Mouse (Mus musculus): ENCODE data around the gene Echdc1. TPM values are rescaled to one million over a fixed set of nuclear protein-coding genes. Genes with fewer than 3 reads are reported as not detected.

Echdc1 gene
- polyA plus RNA-seq (2012; rRNA removed): 15.3 and 24.4 TPM in 2 replicates

DNA sequence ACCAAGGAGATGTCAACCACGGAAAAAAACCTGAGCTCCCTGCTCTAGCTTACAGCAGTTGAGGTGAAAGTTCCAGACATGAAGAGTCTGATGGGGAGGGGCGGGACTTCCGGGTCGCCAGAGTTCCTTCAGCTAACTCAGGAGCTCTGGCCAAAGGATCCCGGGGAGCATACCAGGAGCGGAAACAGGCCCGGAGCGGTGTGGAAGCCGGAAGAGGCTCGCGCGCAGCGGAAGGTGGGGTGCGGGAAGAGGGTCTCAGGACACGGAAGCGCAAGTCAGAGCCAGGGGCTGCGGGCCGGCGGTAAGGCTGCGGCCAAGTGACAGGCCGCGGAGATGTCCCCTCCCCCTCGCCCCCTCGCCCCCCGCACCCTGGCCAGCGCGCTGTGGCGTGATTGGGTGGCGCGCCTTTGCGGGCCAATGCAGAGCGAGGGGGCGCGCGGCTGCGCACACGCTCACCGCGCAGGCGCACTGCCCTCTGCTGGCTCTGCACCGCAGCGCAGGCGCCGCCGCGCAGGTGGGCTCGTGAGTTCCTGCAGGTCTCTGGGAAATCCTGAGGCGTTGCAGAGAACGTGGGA is at the start of gene Echdc1:
TSS of gene Echdc1 (plus strand) at position 103 of the 575 bp plus-strand sequence.
- peak within 1 kb of the TSS; percentile 91 for H3K27ac ChIP-seq (ENCODE audit: insufficient read depth, low read depth, low read length)
- no peaks in the 10 kb centered on the region for H3K36me3 ChIP-seq (ENCODE audit: control insufficient read depth, insufficient read depth, low read length)
- WGBS: under 1% methylated on average over 49 of the region's 49 CpGs
- peak within 1 kb of the TSS; percentile 88 for H3K4me3 ChIP-seq (ENCODE audit: insufficient read depth, low read depth, low read length)
- H3K4me1 ChIP-seq (ENCODE audit: control insufficient read depth, insufficient read depth, low read length): 0 out of 2 replicates have a peak, but pooled peaks cover 2% of the 10 kb centered on the region
- DNase-seq: peak; percentile 94
- TF ChIP-seq POLR2A (IDR thresholded peaks at IDR 0.05; ENCODE audit: low read depth, low read length): no peak
- peak; percentile 84 for TF ChIP-seq CTCF (conservative IDR thresholded peaks at IDR 0.05; ENCODE audit: insufficient read depth, insufficient read length, low read depth, low read length)
- no peaks in the 10 kb centered on the region for H3K27me3 ChIP-seq (replicated peaks; ENCODE audit: control insufficient read depth, insufficient read depth, low read length)

DNA sequence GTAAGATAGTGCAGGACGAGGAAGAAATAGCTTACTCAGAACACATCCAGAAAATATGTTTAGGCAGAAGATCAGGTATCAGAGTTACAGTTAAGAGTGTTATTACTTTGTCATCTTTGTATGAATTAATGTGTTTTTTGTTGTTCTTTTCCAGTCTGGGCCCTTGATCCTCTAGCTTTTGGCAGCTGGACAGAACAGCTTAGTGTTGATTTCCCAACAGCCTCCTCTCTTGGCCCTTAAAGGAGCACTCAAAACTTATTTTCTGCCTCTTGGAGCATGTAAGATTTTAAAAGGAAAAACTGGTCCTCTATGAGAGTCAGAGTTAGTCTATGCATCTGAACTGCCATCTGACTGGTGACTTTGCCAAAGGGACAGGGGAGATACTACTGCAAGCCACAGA is 31.2 kb upstream of the Echdc1 start:
- WGBS: 56% methylated on average over 1 of the region's 1 CpGs
- Histone ChIP-seq H3K4me1 (ENCODE audit: control insufficient read depth, insufficient read depth, low read length) (no peaks in the 10 kb centered on the region), H3K27ac (ENCODE audit: insufficient read depth, low read depth, low read length) (no peak overlapping the region), H3K36me3 (ENCODE audit: control insufficient read depth, insufficient read depth, low read length) (no peaks in the 10 kb centered on the region), H3K4me3 (ENCODE audit: insufficient read depth, low read depth, low read length) (no peak overlapping the region), H3K27me3 (replicated peaks; ENCODE audit: control insufficient read depth, insufficient read depth, low read length) (no peaks in the 10 kb centered on the region)
- DNase-seq: peak; percentile 7
- TF ChIP-seq POLR2A (IDR thresholded peaks at IDR 0.05; ENCODE audit: low read depth, low read length) (no peak), CTCF (conservative IDR thresholded peaks at IDR 0.05; ENCODE audit: insufficient read depth, insufficient read length, low read depth, low read length) (no peak)

- Histone ChIP-seq H3K27me3 (replicated peaks; ENCODE audit: control insufficient read depth, insufficient read depth, low read length) (no peaks in the 10 kb centered on the region), H3K4me1 (ENCODE audit: control insufficient read depth, insufficient read depth, low read length) (no peaks in the 10 kb centered on the region), H3K4me3 (ENCODE audit: insufficient read depth, low read depth, low read length) (no peak overlapping the region), H3K27ac (ENCODE audit: insufficient read depth, low read depth, low read length) (no peak overlapping the region), H3K36me3 (ENCODE audit: control insufficient read depth, insufficient read depth, low read length) (no peaks in the 10 kb centered on the region)
- TF ChIP-seq POLR2A (IDR thresholded peaks at IDR 0.05; ENCODE audit: low read depth, low read length): no peak
- TF ChIP-seq CTCF (conservative IDR thresholded peaks at IDR 0.05; ENCODE audit: insufficient read depth, insufficient read length, low read depth, low read length): no peak
- no peak for DNase-seq
- WGBS: 81% methylated on average over 1 of the region's 1 CpGs
Measured at GRCm38 (mm10) chr10:29285757-29286156, 27.2 kb upstream of the Echdc1 start.

DNA sequence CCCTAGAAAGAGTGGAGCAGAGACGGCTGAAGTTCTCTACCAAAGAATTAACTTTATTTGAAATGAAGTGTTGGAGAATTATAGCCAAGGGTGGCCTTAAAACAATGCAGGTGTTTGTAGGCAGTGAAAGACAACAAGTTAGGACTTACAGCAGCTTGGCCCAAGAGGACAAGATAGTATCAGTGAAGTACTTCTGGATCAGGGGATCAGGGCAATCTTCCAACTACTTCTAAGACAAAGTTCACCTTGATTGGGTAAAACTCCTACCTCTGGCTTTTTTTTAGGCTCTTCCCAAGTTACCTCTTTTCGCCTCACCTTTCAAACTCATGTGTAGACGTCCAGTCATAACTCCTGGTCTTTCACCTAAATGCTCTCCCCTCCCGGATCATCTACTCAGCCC is 10.7 kb upstream of the Echdc1 start:
- DNase-seq: peak; percentile 46
- Histone ChIP-seq H3K36me3 (ENCODE audit: control insufficient read depth, insufficient read depth, low read length) (no peaks in the 10 kb centered on the region), H3K27ac (ENCODE audit: insufficient read depth, low read depth, low read length) (no peak overlapping the region), H3K4me3 (ENCODE audit: insufficient read depth, low read depth, low read length) (no peak overlapping the region), H3K27me3 (replicated peaks; ENCODE audit: control insufficient read depth, insufficient read depth, low read length) (no peaks in the 10 kb centered on the region), H3K4me1 (ENCODE audit: control insufficient read depth, insufficient read depth, low read length) (peaks cover 7% of the 10 kb centered on the region; the same call in 1 of the 2 replicates)
- TF ChIP-seq POLR2A (IDR thresholded peaks at IDR 0.05; ENCODE audit: low read depth, low read length) (no peak), CTCF (conservative IDR thresholded peaks at IDR 0.05; ENCODE audit: insufficient read depth, insufficient read length, low read depth, low read length) (no peak)
- WGBS: 75% methylated on average over 4 of the region's 4 CpGs

DNA sequence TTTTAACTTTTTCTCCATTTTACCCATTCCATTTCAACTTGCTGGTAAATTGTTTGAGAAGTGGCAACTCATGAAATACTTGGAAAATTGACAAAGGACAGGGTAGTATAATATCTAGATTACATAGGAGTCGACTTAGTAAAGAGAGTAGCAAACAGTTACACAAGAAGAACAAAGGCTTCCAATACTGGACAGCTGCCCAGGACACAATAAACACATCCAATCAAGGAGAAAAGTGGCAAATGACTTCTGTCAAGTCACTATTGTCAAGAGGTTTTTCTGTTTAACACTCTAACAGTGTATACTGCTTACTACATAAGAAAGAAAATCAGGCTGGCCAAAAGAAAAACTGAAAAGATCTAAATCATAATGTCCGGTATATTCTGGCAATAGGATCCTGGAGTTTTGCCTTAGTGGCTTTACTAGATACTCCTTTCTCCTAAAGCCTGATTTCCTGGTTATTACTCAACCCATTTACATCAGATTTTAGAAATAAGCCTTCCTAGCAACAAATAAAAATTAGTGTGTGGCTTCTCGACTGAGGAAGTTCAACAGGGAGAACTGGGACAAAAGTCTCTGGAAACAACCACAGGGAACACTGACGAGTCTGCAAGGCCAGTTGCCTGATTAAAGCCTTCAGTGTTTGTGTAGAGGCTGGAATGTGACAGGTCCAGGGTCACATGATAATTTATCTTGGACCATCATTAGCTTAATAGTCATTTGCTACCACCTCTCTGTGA is 1.3 kb upstream of the Echdc1 start:
- Histone ChIP-seq H3K36me3 (ENCODE audit: control insufficient read depth, insufficient read depth, low read length) (no peaks in the 10 kb centered on the region), H3K4me3 (ENCODE audit: insufficient read depth, low read depth, low read length) (no peak overlapping the region), H3K4me1 (ENCODE audit: control insufficient read depth, insufficient read depth, low read length) (0 out of 2 replicates have a peak, but pooled peaks cover 2% of the 10 kb centered on the region), H3K27ac (ENCODE audit: insufficient read depth, low read depth, low read length) (no peak overlapping the region), H3K27me3 (replicated peaks; ENCODE audit: control insufficient read depth, insufficient read depth, low read length) (no peaks in the 10 kb centered on the region)
- DNase-seq: no peak
- TF ChIP-seq POLR2A (IDR thresholded peaks at IDR 0.05; ENCODE audit: low read depth, low read length): no peak
- TF ChIP-seq CTCF (conservative IDR thresholded peaks at IDR 0.05; ENCODE audit: insufficient read depth, insufficient read length, low read depth, low read length): no peak
- 63% methylated on average over 4 of the region's 4 CpGs for WGBS

DNA sequence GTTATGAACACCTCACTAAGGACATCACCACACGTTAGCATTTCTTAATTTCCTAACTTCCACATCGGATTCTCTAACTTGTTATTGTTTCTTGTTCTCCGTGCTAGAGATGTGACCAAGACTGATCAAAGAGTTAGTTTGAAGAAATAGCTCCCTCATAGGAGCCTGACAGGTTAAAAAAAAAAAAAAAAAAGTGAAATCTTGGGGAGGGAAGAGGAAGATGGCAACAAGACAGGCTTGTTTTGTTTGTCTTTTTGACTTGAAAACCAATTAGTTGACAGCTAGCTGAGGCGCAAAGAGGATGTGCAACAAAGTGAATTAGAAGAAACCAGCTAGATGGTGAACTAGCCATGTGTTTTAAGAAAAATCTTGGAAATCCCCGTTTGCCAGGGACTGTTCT is 939 bp downstream of the Echdc1 start:
- Histone ChIP-seq H3K36me3 (ENCODE audit: control insufficient read depth, insufficient read depth, low read length) (no peaks in the 10 kb centered on the region), H3K4me1 (ENCODE audit: control insufficient read depth, insufficient read depth, low read length) (0 out of 2 replicates have a peak, but pooled peaks cover 2% of the 10 kb centered on the region), H3K4me3 (ENCODE audit: insufficient read depth, low read depth, low read length) (peak overlapping the region; percentile 88; the same call in 1 of the 2 replicates), H3K27ac (ENCODE audit: insufficient read depth, low read depth, low read length) (no peak overlapping the region), H3K27me3 (replicated peaks; ENCODE audit: control insufficient read depth, insufficient read depth, low read length) (no peaks in the 10 kb centered on the region)
- DNase-seq: no peak
- TF ChIP-seq POLR2A (IDR thresholded peaks at IDR 0.05; ENCODE audit: low read depth, low read length): no peak
- no peak for TF ChIP-seq CTCF (conservative IDR thresholded peaks at IDR 0.05; ENCODE audit: insufficient read depth, insufficient read length, low read depth, low read length)
- 20% methylated on average over 5 of the region's 5 CpGs for WGBS

- DNase-seq: no peak
- no peaks in the 10 kb centered on the region for H3K36me3 ChIP-seq (ENCODE audit: control insufficient read depth, insufficient read depth, low read length)
- TF ChIP-seq POLR2A (IDR thresholded peaks at IDR 0.05; ENCODE audit: low read depth, low read length) (no peak), CTCF (conservative IDR thresholded peaks at IDR 0.05; ENCODE audit: insufficient read depth, insufficient read length, low read depth, low read length) (no peak)
- no peak overlapping the region for H3K27ac ChIP-seq (ENCODE audit: insufficient read depth, low read depth, low read length)
- no peaks in the 10 kb centered on the region for H3K4me1 ChIP-seq (ENCODE audit: control insufficient read depth, insufficient read depth, low read length)
- WGBS: 88% methylated on average over 2 of the region's 2 CpGs
- no peaks in the 10 kb centered on the region for H3K27me3 ChIP-seq (replicated peaks; ENCODE audit: control insufficient read depth, insufficient read depth, low read length)
- H3K4me3 ChIP-seq (ENCODE audit: insufficient read depth, low read depth, low read length): no peak overlapping the region
Measured at GRCm38 (mm10) chr10:29324817-29325216, 11.9 kb downstream of the Echdc1 start.

Measured in kidney, adult 2 months (tissue).